Mouse (Mus musculus) liver, embryonic 14 days (tissue): ENCODE data around the gene Tmem240. TPM values are rescaled to one million over a fixed set of nuclear protein-coding genes. Genes with fewer than 3 reads are reported as not detected.

Source experiments
- polyA plus RNA-seq: library from polyadenylated mRNA; depleted of rRNA; stranded (reverse); fragments of >200 nt; gene quantifications from 2 replicates; pipeline ENCODE4 v1.2.3, GENCODE M21; 2012; rRNA removed

Gene Tmem240
- 0.09 and 0.20 TPM in 2 replicates for polyA plus RNA-seq

GRCm38 (mm10) chr4:155734350-155734941 is at the start of gene Tmem240:
Gene Tmem240 (plus strand): TSS chr4:155734800.

GRCm38 (mm10) chr4:155694111-155694481 is 40.5 kb upstream of the Tmem240 start, which contains the start of gene Fndc10:
Gene Fndc10 (plus strand): TSS chr4:155694342.

GRCm38 (mm10) chr4:155704721-155705591 is 29.6 kb upstream of the Tmem240 start, which contains the start of gene Ssu72:
Gene Ssu72 (plus strand): TSS chr4:155704800.

GRCm38 (mm10) chr4:155760613-155761355 is 26.2 kb downstream of the Tmem240 start, which contains the start of gene Atad3a:
Gene Atad3a (minus strand): TSS chr4:155761093.

GRCm38 (mm10) chr4:155774280-155774754 is 39.7 kb downstream of the Tmem240 start, which contains the start of gene Vwa1:
Gene Vwa1 (minus strand): TSS chr4:155774698.

GRCm38 (mm10) chr4:155785819-155786218 is 51.2 kb downstream of the Tmem240 start, which contains the start of gene Tmem88b:
Gene Tmem88b (minus strand): TSS chr4:155785874.

DNA sequence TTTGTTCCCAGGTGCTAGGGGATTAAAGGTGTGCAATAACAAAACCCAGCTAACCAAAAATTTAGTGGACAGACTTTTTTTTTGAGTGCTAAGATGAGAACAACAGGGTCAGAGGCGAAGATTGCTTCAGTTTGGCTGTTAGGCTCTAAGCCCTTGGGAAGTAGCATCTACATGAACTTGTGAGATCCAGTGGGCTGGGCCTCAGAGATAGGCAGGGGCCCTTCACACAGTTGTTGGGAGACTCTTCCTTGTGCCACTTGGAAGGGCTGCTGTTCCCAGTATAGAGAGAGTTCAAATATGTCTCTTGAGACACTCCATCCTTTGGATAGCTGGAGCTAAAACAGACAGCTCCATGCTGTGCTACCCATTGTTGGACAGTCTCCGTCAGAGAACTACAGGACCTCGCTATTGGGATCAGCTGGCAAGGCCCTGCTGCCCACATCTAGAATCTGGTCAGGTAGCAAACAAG is 55.5 kb downstream of the Tmem240 start, which contains the start of gene Ankrd65:
Gene Ankrd65, plus strand, starts transcription at position 419 of the 469 bp plus-strand sequence.

Other genes with a start within 250 kb of the Tmem240 start
- gene Gnb1, start 243.4 kb upstream of the Tmem240 start, polyA plus RNA-seq, result 75.5 and 96.0 TPM in 2 replicates
- 28.9 and 34.9 TPM in 2 replicates for gene Nadk, start 172.4 kb upstream of the Tmem240 start, polyA plus RNA-seq
- gene Slc35e2, start 133.4 kb upstream of the Tmem240 start, polyA plus RNA-seq, result 3.9 and 5.0 TPM in 2 replicates
- gene Cdk11b, start 109.9 kb upstream of the Tmem240 start, polyA plus RNA-seq, result 19.8 and 24.5 TPM in 2 replicates
- not detected in 2 replicates for gene Gm10563, start 89.4 kb upstream of the Tmem240 start, polyA plus RNA-seq
- gene Mmp23, start 81.4 kb upstream of the Tmem240 start, polyA plus RNA-seq, result 4.6 TPM in 2 replicates
- gene Mib2, start 65.6 kb upstream of the Tmem240 start, polyA plus RNA-seq, result 4.1 and 4.6 TPM in 2 replicates
- 0.39 and 0.52 TPM in 2 replicates for gene Fndc10, start 40.5 kb upstream of the Tmem240 start, polyA plus RNA-seq
- 35.5 and 42.0 TPM in 2 replicates for gene Ssu72, start 30.0 kb upstream of the Tmem240 start, polyA plus RNA-seq
- 37.8 and 42.2 TPM in 2 replicates for gene Atad3a, start 26.3 kb downstream of the Tmem240 start, polyA plus RNA-seq
- gene Vwa1, start 39.9 kb downstream of the Tmem240 start, polyA plus RNA-seq, result 0.12 and 0.18 TPM in 2 replicates
- 0.29 TPM in 2 replicates for gene Tmem88b, start 51.1 kb downstream of the Tmem240 start, polyA plus RNA-seq
- 0.02 TPM in 1 of 2 replicates, not detected in the other for gene Ankrd65, start 55.6 kb downstream of the Tmem240 start, polyA plus RNA-seq
- gene Mrpl20, start 68.1 kb downstream of the Tmem240 start, polyA plus RNA-seq, result 68.5 and 74.1 TPM in 2 replicates
- 66.5 and 75.1 TPM in 2 replicates for gene Ccnl2, start 77.7 kb downstream of the Tmem240 start, polyA plus RNA-seq
- 76.4 and 80.4 TPM in 2 replicates for gene Aurkaip1, start 96.5 kb downstream of the Tmem240 start, polyA plus RNA-seq
- gene Mxra8, start 104.9 kb downstream of the Tmem240 start, polyA plus RNA-seq, result 5.0 and 5.9 TPM in 2 replicates
- gene Dvl1, start 112.6 kb downstream of the Tmem240 start, polyA plus RNA-seq, result 18.2 and 20.1 TPM in 2 replicates
- gene Tas1r3, start 128.6 kb downstream of the Tmem240 start, polyA plus RNA-seq, result 0.06 and 0.08 TPM in 2 replicates
- gene Cptp, start 134.6 kb downstream of the Tmem240 start, polyA plus RNA-seq, result 4.5 and 5.1 TPM in 2 replicates
- gene Ints11, start 134.7 kb downstream of the Tmem240 start, polyA plus RNA-seq, result 19.9 and 22.3 TPM in 2 replicates
- gene Pusl1, start 157.0 kb downstream of the Tmem240 start, polyA plus RNA-seq, result 14.5 and 17.2 TPM in 2 replicates
- gene Acap3, start 157.0 kb downstream of the Tmem240 start, polyA plus RNA-seq, result 6.8 and 9.2 TPM in 2 replicates
- gene Ube2j2, start 209.0 kb downstream of the Tmem240 start, polyA plus RNA-seq, result 34.7 and 36.6 TPM in 2 replicates
- gene C1qtnf12, start 227.5 kb downstream of the Tmem240 start, polyA plus RNA-seq, result 32.6 and 35.9 TPM in 2 replicates